Mouse (Mus musculus): Measurements from ENCODE around the gene Gm26965. TPM values are rescaled to one million over a fixed set of nuclear protein-coding genes. Genes with fewer than 3 reads are reported as not detected.

The Gm26965 gene
- polyA plus RNA-seq (2014; fragmentation: Illumina TruSeq; extraction: RNeasy Lipid Tissue Mini Kit (QIAGEN cat#74804); ENCODE audit: low read depth, low replicate concordance): not detected

DNA sequence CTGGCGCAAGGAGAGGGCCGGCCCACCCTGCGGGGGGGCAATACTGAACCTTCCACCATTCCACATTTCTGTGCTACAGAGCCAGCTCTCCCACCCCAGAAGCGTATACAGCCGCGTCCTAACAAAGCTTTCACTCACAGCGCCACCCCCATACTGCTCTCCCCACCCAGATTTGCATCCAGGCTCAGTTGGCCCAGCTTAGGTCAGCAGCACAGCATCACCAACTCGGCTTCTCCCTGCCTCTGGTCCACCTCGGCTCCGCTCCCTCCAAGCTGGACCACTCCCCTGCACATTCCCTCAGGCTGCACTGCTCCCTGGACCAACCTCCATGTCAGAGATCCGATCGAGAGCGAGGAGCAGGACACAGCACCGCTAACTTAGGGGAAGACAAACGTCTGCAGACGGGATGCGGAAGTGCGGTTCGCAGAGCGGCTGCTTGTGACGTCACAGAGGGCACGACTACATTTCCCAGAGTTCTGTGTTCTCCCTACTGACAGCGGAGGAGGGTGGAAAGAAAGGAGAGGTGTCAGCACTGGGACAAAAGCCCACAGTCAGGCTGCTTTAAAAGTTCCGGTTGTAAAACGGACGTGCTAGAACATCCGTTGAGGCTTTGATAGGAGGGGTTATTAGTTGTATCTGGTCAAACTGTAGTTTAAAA lies at the start of gene Gm26965, which contains the start of gene Zfp87:
Gm26965 (minus strand) TSS at position 399 of the 658 bp plus-strand sequence.
Zfp87 (minus strand) TSS at position 425 of the 658 bp plus-strand sequence.

DNA sequence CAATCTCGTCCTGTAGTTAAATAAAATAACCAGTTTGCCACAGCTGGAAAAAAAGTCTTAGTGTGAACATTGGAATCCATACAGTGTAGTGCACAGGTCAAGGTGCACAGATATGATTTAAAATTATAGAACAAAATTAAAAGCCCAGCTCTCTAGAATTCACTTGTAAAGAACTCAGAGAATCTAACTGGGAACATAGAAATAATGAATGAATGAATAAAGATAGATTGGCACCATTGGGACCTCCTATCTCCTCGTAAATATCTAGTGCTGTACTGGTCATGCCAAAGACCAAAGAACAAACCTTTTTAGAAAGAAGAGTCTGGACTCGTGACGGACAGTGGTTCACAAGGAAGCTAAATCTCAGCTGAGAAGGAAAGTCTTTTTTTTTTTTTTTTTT lies 27.8 kb upstream of the Gm26965 start, which contains the start of gene Zfp748:
Zfp748 (minus strand) TSS at position 101 of the 400 bp plus-strand sequence.

DNA sequence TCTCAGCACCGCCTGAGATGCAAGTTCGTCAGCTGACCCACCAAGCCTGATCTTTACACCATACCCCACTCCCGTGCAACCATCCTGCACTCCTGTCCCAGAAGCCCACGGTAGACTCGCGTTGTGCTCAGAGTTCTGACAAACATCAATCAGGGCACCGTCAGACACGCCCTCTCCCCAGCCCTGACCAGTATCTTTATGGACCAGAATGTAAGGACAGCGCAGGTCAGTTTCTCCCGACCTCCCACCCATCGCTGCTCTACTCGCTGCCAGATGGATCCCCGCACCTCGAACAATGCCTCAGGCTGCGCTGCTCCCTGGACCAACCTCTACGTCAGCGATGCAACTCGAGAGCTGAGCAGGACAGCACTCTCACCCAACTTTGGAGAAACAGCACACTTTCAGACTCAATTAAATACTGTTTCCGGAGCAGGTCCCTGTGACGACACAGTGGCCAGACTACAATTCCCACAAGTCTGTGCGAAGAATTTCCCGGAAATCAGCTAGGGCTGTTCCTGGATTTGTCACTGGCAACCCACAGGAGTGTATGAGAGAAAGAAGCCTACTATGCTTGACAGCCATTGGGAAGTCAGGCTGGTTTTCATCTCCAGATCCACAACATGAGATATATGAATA lies 25.7 kb downstream of the Gm26965 start, which contains the start of gene Zfp58:
Zfp58 (minus strand) TSS at position 472 of the 636 bp plus-strand sequence.

DNA sequence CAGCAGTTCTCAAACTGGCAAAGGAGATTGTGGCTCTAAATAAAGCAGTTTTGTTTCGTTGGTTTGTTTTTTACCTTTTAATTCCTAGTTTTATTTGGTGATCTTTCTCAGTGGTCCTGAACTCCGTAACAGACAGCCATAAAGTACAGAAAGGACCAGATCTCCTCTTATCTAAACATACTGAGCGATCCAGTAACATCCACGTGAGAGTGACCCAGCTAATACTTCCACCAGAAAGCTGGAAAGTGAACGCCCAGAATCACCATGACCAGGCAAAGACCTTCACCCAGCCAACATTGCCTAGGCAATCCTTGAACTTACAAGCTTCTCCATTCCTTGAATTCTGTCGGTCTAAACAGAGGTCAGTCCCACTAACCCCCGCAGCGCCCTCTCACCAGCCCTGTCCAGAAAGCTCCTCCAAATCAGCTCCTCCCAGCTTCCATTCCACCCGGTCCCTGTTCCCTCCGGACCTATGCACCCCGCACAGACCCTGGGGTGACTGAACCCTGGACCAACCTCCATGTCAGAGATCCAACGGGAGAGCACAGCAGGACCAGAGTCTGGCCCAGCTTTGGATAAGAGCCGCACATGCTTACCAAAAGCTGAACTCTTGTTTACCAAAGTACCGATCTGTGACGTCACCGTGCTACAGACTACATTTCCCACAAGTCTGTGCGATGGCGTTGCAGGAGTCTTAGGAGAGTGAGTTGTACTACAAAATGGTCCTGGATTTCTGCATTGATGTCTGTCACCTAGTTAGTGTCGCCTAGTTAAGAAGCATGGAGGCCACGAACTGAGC lies 42.1 kb downstream of the Gm26965 start, which contains the start of gene Zfp874b:
Zfp874b (minus strand) TSS at position 634 of the 799 bp plus-strand sequence.

DNA sequence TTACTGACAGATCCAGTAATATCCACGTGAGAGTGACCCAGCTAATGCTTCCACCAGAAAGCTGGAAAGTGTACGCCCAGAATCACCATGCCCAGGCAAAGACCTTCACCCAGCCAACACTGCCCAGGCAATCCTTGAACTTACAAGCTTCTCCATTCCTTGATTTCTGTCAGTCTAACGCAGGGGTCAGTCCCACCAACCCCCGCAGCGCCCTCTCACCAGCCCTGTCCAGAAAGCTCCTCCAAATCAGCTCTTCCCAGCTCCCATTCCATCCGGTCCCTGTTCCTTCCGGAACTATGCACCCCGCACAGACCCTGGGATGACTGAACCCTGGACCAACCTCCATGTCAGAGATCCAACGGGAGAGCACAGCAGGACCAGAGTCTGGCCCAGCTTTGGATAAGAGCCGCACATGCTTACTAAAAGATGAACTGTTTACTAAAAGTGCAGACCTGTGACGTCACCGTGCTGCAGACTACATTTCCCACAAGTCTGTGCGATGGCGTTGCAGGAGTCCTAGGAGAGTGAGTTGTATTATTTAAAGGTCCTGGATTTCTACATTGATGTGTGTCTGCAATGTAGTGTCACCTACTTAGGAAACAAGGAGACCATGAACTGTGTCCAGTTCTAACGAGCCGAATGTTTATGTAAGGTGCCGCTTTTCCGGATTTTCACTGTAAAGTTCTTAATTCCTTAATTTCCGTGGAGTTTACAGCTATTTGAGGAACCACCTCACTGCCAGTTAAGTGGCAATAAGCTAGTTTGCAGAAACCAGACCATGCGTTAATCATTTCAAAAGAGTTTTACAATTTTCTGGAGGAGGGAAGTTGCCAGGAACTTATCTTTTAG lies 74.6 kb downstream of the Gm26965 start, which contains the start of gene Zfp874a:
Zfp874a (minus strand) TSS at position 453 of the 849 bp plus-strand sequence.

Other genes starting within 250 kb of the Gm26965 start
- 0.99 TPM for gene Zfp458, start 247.7 kb downstream of the Gm26965 start, polyA plus RNA-seq (2014; fragmentation: Illumina TruSeq; extraction: RNeasy Lipid Tissue Mini Kit (QIAGEN cat#74804); ENCODE audit: low read depth, low replicate concordance)
- gene Zfp457, start 219.7 kb downstream of the Gm26965 start, polyA plus RNA-seq (2014; fragmentation: Illumina TruSeq; extraction: RNeasy Lipid Tissue Mini Kit (QIAGEN cat#74804); ENCODE audit: low read depth, low replicate concordance): 2.1 TPM
- gene Zfp595, start 193.6 kb downstream of the Gm26965 start, polyA plus RNA-seq (2014; fragmentation: Illumina TruSeq; extraction: RNeasy Lipid Tissue Mini Kit (QIAGEN cat#74804); ENCODE audit: low read depth, low replicate concordance): 2.4 TPM
- 2.9 TPM for gene Gm28044, start 165.6 kb downstream of the Gm26965 start, polyA plus RNA-seq (2014; fragmentation: Illumina TruSeq; extraction: RNeasy Lipid Tissue Mini Kit (QIAGEN cat#74804); ENCODE audit: low read depth, low replicate concordance)
- 1.2 TPM for gene Zfp953, start 165.5 kb downstream of the Gm26965 start, polyA plus RNA-seq (2014; fragmentation: Illumina TruSeq; extraction: RNeasy Lipid Tissue Mini Kit (QIAGEN cat#74804); ENCODE audit: low read depth, low replicate concordance)
- gene Gm28041, start 150.4 kb downstream of the Gm26965 start, polyA plus RNA-seq (2014; fragmentation: Illumina TruSeq; extraction: RNeasy Lipid Tissue Mini Kit (QIAGEN cat#74804); ENCODE audit: low read depth, low replicate concordance): not detected
- 1.0 TPM for gene Zfp456, start 150.3 kb downstream of the Gm26965 start, polyA plus RNA-seq (2014; fragmentation: Illumina TruSeq; extraction: RNeasy Lipid Tissue Mini Kit (QIAGEN cat#74804); ENCODE audit: low read depth, low replicate concordance)
- 2.2 TPM for gene Zfp429, start 126.3 kb downstream of the Gm26965 start, polyA plus RNA-seq (2014; fragmentation: Illumina TruSeq; extraction: RNeasy Lipid Tissue Mini Kit (QIAGEN cat#74804); ENCODE audit: low read depth, low replicate concordance)
- 1.7 TPM for gene Zfp459, start 104.7 kb downstream of the Gm26965 start, polyA plus RNA-seq (2014; fragmentation: Illumina TruSeq; extraction: RNeasy Lipid Tissue Mini Kit (QIAGEN cat#74804); ENCODE audit: low read depth, low replicate concordance)
- gene Zfp874a, start 74.5 kb downstream of the Gm26965 start, polyA plus RNA-seq (2014; fragmentation: Illumina TruSeq; extraction: RNeasy Lipid Tissue Mini Kit (QIAGEN cat#74804); ENCODE audit: low read depth, low replicate concordance): 6.8 TPM
- 14.5 TPM for gene Zfp874b, start 41.9 kb downstream of the Gm26965 start, polyA plus RNA-seq (2014; fragmentation: Illumina TruSeq; extraction: RNeasy Lipid Tissue Mini Kit (QIAGEN cat#74804); ENCODE audit: low read depth, low replicate concordance)
- gene Zfp58, start 25.6 kb downstream of the Gm26965 start, polyA plus RNA-seq (2014; fragmentation: Illumina TruSeq; extraction: RNeasy Lipid Tissue Mini Kit (QIAGEN cat#74804); ENCODE audit: low read depth, low replicate concordance): 4.5 TPM
- 11.1 TPM for gene Zfp87, start within 50 bp of the Gm26965 start, polyA plus RNA-seq (2014; fragmentation: Illumina TruSeq; extraction: RNeasy Lipid Tissue Mini Kit (QIAGEN cat#74804); ENCODE audit: low read depth, low replicate concordance)
- 3.5 TPM for gene Zfp748, start 27.7 kb upstream of the Gm26965 start, polyA plus RNA-seq (2014; fragmentation: Illumina TruSeq; extraction: RNeasy Lipid Tissue Mini Kit (QIAGEN cat#74804); ENCODE audit: low read depth, low replicate concordance)
- 3.2 TPM for gene Zfp729b, start 83.6 kb upstream of the Gm26965 start, polyA plus RNA-seq (2014; fragmentation: Illumina TruSeq; extraction: RNeasy Lipid Tissue Mini Kit (QIAGEN cat#74804); ENCODE audit: low read depth, low replicate concordance)
- gene Gm49345, start 111.6 kb upstream of the Gm26965 start, polyA plus RNA-seq (2014; fragmentation: Illumina TruSeq; extraction: RNeasy Lipid Tissue Mini Kit (QIAGEN cat#74804); ENCODE audit: low read depth, low replicate concordance): not detected
- 3.5 TPM for gene Zfp729a, start 111.6 kb upstream of the Gm26965 start, polyA plus RNA-seq (2014; fragmentation: Illumina TruSeq; extraction: RNeasy Lipid Tissue Mini Kit (QIAGEN cat#74804); ENCODE audit: low read depth, low replicate concordance)
- gene Zfp738, start 160.9 kb upstream of the Gm26965 start, polyA plus RNA-seq (2014; fragmentation: Illumina TruSeq; extraction: RNeasy Lipid Tissue Mini Kit (QIAGEN cat#74804); ENCODE audit: low read depth, low replicate concordance): 3.8 TPM
- 5.2 TPM for gene Zfp65, start 203.0 kb upstream of the Gm26965 start, polyA plus RNA-seq (2014; fragmentation: Illumina TruSeq; extraction: RNeasy Lipid Tissue Mini Kit (QIAGEN cat#74804); ENCODE audit: low read depth, low replicate concordance)
- 1.7 TPM for gene Zfp85, start 229.1 kb upstream of the Gm26965 start, polyA plus RNA-seq (2014; fragmentation: Illumina TruSeq; extraction: RNeasy Lipid Tissue Mini Kit (QIAGEN cat#74804); ENCODE audit: low read depth, low replicate concordance)